Mouse (Mus musculus) CH12.LX (cell line): ENCODE data around the gene Olfr603. TPM values are rescaled to one million over a fixed set of nuclear protein-coding genes. Genes with fewer than 3 reads are reported as not detected.
"Not testable (repeated sequence)": the region's sequence is repeated elsewhere in the genome, so short reads cannot be mapped to it uniquely, and the experiment has no call there.

Experiments used
- DNase-seq: peaks from one replicate; pipeline ENCODE4 v3.0.0-alpha.2; 2013; ENCODE audit errors: extremely low read depth
- H3K27ac ChIP-seq: 2 replicates; pipeline ENCODE4 v1.5.1; 2012; ENCODE audit warnings: low read depth, mild to moderate bottlenecking, control low read depth, moderate library complexity; ENCODE audit not compliant: insufficient read depth
- H3K27me3 ChIP-seq: replicated peaks from 2 replicates; pipeline ENCODE3; 2012; ENCODE audit warnings: inconsistent platforms
- H3K36me3 ChIP-seq, 2 experiments: replicated peaks in 1 of 2; 2 replicates each; pipeline versions ENCODE3 to v1.6.1; 2012; ENCODE audit warnings: inconsistent platforms in 1 of 2, low read length in 1 of 2, mild to moderate bottlenecking in 1 of 2, mixed read lengths in 1 of 2, moderate library complexity in 1 of 2; ENCODE audit not compliant: control insufficient read depth in 1 of 2, insufficient read depth in 1 of 2
- H3K4me1 ChIP-seq, 2 experiments: 2 replicates each; pipeline ENCODE4 v1.6.1; 2012; ENCODE audit warnings: inconsistent platforms in 1 of 2, moderate library complexity in 1 of 2; ENCODE audit not compliant: insufficient read depth in 2 of 2, control insufficient read depth in 1 of 2
- H3K4me2 ChIP-seq: 2 replicates; pipeline ENCODE4 v1.6.1; 2012; ENCODE audit warnings: low read depth, mild to moderate bottlenecking, control low read depth; ENCODE audit not compliant: poor library complexity, insufficient read depth, severe bottlenecking
- H3K4me3 ChIP-seq, 3 experiments: fragments of 150-350 bp in 1 of 3; sonication (generic) in 1 of 3; replicated peaks in 1 of 3; 2 replicates each; pipeline versions ENCODE3 to v1.5.1; 2011 to 2012; ENCODE audit warnings: low read depth in 2 of 3, low read length in 2 of 3, mild to moderate bottlenecking in 2 of 3, moderate library complexity in 2 of 3, control low read depth in 1 of 3, improper control_type of control experiment in 1 of 3, inconsistent platforms in 1 of 3, mixed read lengths in 1 of 3; ENCODE audit not compliant: poor library complexity in 1 of 3
- H3K79me2 ChIP-seq: replicated peaks from 2 replicates; pipeline ENCODE4 v1.6.1; 2012; ENCODE audit warnings: mild to moderate bottlenecking, moderate library complexity; ENCODE audit not compliant: control insufficient read depth, poor library complexity, insufficient read depth, severe bottlenecking; ENCODE audit errors: extremely low read depth
- H3K9ac ChIP-seq: 2 replicates; pipeline ENCODE4 v1.6.1; 2012; ENCODE audit warnings: low read depth, mild to moderate bottlenecking, control low read depth, moderate library complexity; ENCODE audit not compliant: insufficient read depth
- H3K9me3 ChIP-seq: replicated peaks from 2 replicates; pipeline ENCODE3; 2012; ENCODE audit warnings: low read length, inconsistent platforms, mixed read lengths
- BHLHE40 ChIP-seq: IDR thresholded peaks from 2 replicates; pipeline ENCODE4 v1.6.1; 2011; ENCODE audit warnings: mild to moderate bottlenecking, low read depth, low read length, improper control_type of control experiment
- CTCF ChIP-seq, 2 experiments: IDR thresholded peaks in 1 of 2; conservative IDR thresholded peaks in 1 of 2; 2 replicates each; pipeline ENCODE4 v1.5.1; 2011 to 2012; ENCODE audit warnings: low read depth in 2 of 2, low read length in 2 of 2, improper control_type of control experiment in 1 of 2, inconsistent platforms in 1 of 2, mild to moderate bottlenecking in 1 of 2, moderate library complexity in 1 of 2
- E2F4 ChIP-seq: IDR thresholded peaks from 2 replicates; pipeline ENCODE4 v1.6.1; 2011; ENCODE audit warnings: low read depth, low read length, improper control_type of control experiment; ENCODE audit not compliant: insufficient replicate concordance
- EP300 ChIP-seq: IDR thresholded peaks from 2 replicates; pipeline ENCODE4 v1.6.1; 2011; ENCODE audit warnings: low read length, improper control_type of control experiment
- GABPA ChIP-seq: IDR thresholded peaks from 2 replicates; pipeline ENCODE4 v1.6.1; 2012; ENCODE audit warnings: low read depth, low read length, improper control_type of control experiment, inconsistent platforms; ENCODE audit not compliant: insufficient replicate concordance
- IRF4 ChIP-seq: IDR thresholded peaks from 2 replicates; pipeline ENCODE4 v1.6.1; 2014; ENCODE audit warnings: low read depth, mild to moderate bottlenecking, inconsistent platforms, low read length, improper control_type of control experiment
- KAT2A ChIP-seq: IDR thresholded peaks from 2 replicates; pipeline ENCODE4 v1.6.1; 2012; ENCODE audit warnings: low read length, improper control_type of control experiment, inconsistent platforms; ENCODE audit not compliant: insufficient replicate concordance
- MXI1 ChIP-seq: IDR thresholded peaks from 2 replicates; pipeline ENCODE4 v1.6.1; 2011; ENCODE audit warnings: mild to moderate bottlenecking, low read depth, low read length, improper control_type of control experiment
- MYC ChIP-seq: IDR thresholded peaks from 2 replicates; pipeline ENCODE4 v1.6.1; 2011; ENCODE audit warnings: low read depth, mild to moderate bottlenecking, improper control_type of control experiment, low read length
- NELFE ChIP-seq: IDR thresholded peaks from 2 replicates; pipeline ENCODE4 v1.6.1; 2011; ENCODE audit warnings: low read depth, low read length, improper control_type of control experiment
- USF1 ChIP-seq: IDR thresholded peaks from 2 replicates; pipeline ENCODE4 v1.6.1; 2014; ENCODE audit warnings: low read depth, mild to moderate bottlenecking, inconsistent platforms, low read length, improper control_type of control experiment
- USF2 ChIP-seq: conservative IDR thresholded peaks from 2 replicates; pipeline ENCODE4 v1.6.1; 2011; ENCODE audit warnings: low read depth, low read length, improper control_type of control experiment
- dilution Hi-C: fragments of 300-500 bp; cut with MboI; formaldehyde crosslinking; loops from 2 replicates; pipeline ENCODE4 v1.14.3; 2020; ENCODE audit warnings: low sequenced_read_pairs; ENCODE audit not compliant: extremely low pct_unique_long_range_greater_than_20kb, extremely low pct_ligation_motif_present
- in situ Hi-C: fragments of 300-500 bp; cut with MboI; formaldehyde crosslinking; loops from 3 replicates; pipeline ENCODE4 v1.14.3; 2019; ENCODE audit warnings: low sequenced_read_pairs, low pct_ligation_motif_present, low pct_unique_long_range_greater_than_20kb, mixed read lengths
- polyA plus RNA-seq: library from polyadenylated mRNA; unstranded; fragments of >175 nt; gene quantifications from 2 replicates; pipeline ENCODE4 v1.2.1, GENCODE M21; 2012; ENCODE audit warnings: low read depth; ENCODE audit not compliant: insufficient read length
- total RNA-seq, 2 experiments: library from RNA; depleted of rRNA; stranded (reverse); fragments of 300-350 nt in 1 of 2; fragments of >200 nt in 1 of 2; gene quantifications; 2 replicates each; pipeline ENCODE4 v1.2.3; 2012 to 2014

The Olfr603 gene
- total RNA-seq (2012; rRNA removed) (not detected in 2 replicates), total RNA-seq (2014; rRNA removed) (not detected in 2 replicates), polyA plus RNA-seq (not detected in 2 replicates)

- no peak within 1 kb of the TSS for H3K4me3 ChIP-seq
- no peak for TF ChIP-seq GABPA
- no peak for TF ChIP-seq MYC
- no peak for TF ChIP-seq EP300
- TF ChIP-seq BHLHE40: no peak
- no peak for TF ChIP-seq NELFE
- no peak for TF ChIP-seq USF2
- TF ChIP-seq IRF4: no peak
- TF ChIP-seq CTCF (conservative IDR thresholded peaks at IDR 0.05 in 1 of 2, IDR thresholded peaks at IDR 0.05 in 1 of 2; ENCODE audit: low read depth in 2 of 2, low read length in 2 of 2): no peak
- no peak for TF ChIP-seq KAT2A
- TF ChIP-seq USF1: no peak
- no peak for TF ChIP-seq E2F4
- no peak for TF ChIP-seq MXI1
- no peaks in the 10 kb centered on the region for H3K4me1 ChIP-seq
- in situ Hi-C loops (no loop called here), dilution Hi-C loops (no loop called here)
- H3K9ac ChIP-seq: no peak within 1 kb of the TSS
- H3K4me2 ChIP-seq: no peak within 1 kb of the TSS
- no peaks in the 10 kb centered on the region for H3K36me3 ChIP-seq
- H3K9me3 ChIP-seq: no peaks in the 10 kb centered on the region
- no peaks in the 10 kb centered on the region for H3K79me2 ChIP-seq
- no peak for DNase-seq
- H3K27me3 ChIP-seq: no peaks in the 10 kb centered on the region
- H3K27ac ChIP-seq: no peak within 1 kb of the TSS
Observed at GRCm38 (mm10) chr7:103386077-103386476, at the start of gene Olfr603. Gene Olfr603 (minus strand): TSS chr7:103386177.

- H3K9me3 ChIP-seq, H3K27me3 ChIP-seq, H3K79me2 ChIP-seq, DNase-seq, dilution Hi-C loops, H3K36me3 ChIP-seq, H3K4me3 ChIP-seq, H3K4me1 ChIP-seq, H3K9ac ChIP-seq, H3K27ac ChIP-seq, in situ Hi-C loops, H3K4me2 ChIP-seq: not testable (repeated sequence)
Observed at GRCm38 (mm10) chr7:103414772-103415171, 28.8 kb upstream of the Olfr603 start, which contains the start of gene Usp17lc. Gene Usp17lc (plus strand): TSS chr7:103415072.

GRCm38 (mm10) chr7:103406521-103407055 lies 20.6 kb upstream of the Olfr603 start:
- in situ Hi-C loops, H3K36me3 ChIP-seq, H3K4me1 ChIP-seq, H3K27ac ChIP-seq, H3K79me2 ChIP-seq, H3K4me3 ChIP-seq, H3K9ac ChIP-seq, H3K9me3 ChIP-seq, dilution Hi-C loops, H3K27me3 ChIP-seq, DNase-seq, H3K4me2 ChIP-seq: not testable (repeated sequence)
